Mouse (Mus musculus): ENCODE measurements around the gene Ago4.

Gene Ago4

GRCm38 (mm10) chr4:126512308-126513066 is 20.8 kb downstream of the Ago4 start:
- DNase-seq (ENCODE audit: low read depth, low spot score), result no peak

GRCm38 (mm10) chr4:126511013-126511412 is 22.3 kb downstream of the Ago4 start:
- DNase-seq (ENCODE audit: low read depth, low spot score), result no peak

DNA sequence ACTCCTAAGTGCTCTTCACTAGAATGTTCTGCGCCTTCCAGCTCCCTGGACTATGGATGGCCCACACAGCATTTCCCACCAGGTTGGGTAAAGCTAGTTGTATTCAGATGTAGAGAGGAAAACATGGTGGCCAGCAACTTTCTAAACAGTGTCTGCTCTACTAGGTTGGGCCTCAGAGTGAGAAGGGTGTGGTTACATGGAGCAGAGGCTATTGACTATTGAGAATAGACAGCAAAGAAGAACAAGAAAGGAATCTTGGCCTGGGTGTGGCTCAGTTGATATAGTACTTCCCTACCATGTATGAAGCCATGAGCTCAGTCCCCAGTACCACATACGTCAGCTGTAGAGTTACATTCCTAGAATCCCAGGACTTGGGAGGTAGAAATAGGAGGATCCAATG is 24.2 kb downstream of the Ago4 start:
- no peak for DNase-seq (ENCODE audit: low read depth, low spot score)

DNA sequence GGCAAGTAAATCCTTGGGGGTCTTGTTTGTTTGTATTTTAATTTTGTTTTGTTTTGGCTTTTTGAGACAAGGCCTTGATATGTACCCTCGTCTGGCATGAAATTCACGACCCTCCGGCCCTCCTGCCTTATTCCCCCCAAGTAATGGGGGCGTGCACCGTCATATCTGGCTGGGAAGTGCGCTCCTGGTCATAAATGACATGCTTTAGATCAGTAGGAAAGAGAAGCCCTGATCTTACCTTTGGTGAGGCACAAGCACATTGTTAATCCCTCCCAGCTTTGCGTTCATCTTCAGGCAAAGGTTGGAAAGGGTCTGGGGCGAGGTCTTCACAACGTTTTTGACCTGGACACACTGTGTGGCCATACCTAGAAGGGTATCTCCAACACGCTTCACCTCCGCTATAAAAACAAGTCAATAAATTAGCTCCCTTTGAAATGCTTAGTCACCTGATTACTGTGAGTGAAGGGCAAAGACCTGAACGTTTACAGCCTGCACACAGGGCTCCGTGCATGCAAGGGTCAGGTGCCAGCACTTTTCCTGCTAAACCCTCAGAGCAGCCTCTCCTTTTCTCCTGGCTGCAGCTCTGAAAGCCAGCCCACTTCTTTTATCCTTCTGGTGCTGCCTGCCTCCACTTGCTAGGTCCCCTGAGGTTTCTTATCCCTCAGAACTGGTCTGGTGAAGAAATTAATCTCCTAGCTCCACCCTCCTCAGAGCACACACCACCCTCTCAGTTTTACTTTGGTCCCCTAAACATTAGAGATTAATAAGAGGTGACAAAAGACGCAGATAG is 25.0 kb downstream of the Ago4 start:
- DNase-seq (ENCODE audit: low read depth, low spot score), result no peak

DNA sequence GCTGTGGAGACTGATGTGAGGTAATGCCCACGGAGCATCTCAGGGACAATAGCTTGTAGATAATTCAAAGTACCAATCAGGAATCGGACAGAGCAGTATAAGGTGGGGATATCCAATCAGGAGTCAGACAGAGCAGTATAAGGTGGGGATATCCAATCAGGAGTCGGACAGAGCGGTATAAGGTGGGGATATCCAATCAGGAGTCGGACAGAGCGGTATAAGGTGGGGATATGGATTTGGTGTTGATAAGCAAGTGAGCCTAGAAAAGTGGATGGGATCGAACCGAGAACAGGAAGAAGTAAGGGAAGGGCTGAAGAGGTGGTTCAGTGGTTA is 30.3 kb downstream of the Ago4 start:
- no peak for DNase-seq (ENCODE audit: low read depth, low spot score)

DNA sequence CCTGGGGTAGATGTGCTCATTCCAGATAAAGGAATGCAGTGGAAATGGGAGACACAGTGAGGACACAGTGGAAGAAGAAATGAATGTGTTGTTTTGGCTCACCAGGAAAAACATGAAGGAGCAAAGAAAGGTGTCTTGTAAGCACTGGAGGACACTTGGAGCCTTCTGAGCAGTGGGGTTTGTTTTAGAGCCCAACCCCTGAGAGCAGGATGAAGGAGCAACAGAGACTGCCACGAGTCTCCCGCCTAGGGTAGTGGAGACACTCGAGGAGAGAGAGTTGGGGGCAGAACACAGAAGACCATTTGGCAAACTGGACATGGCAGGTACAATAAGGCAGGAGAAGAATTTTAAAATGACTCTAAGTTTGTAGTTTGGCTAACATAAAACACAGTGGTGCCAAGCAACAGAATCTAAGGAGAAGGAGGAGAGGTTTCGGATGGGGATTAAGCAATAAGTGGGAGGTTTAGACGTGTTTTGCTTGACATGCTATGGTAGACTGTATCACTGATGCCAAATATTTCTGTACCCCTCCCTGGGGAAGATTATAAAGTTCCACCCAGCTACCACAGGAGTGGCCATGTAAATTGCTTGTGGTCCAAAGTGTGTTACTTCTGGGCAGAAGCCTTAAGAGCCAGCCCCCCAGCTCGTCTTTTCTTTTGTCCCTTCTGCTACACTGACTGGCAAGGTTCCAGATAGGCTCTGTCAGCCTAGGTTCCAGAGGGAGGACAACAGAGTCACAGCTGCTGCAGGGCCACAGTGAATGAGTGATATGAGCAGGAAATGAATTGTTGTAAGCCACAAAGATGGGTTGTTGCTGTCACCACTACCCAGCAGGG is 30.9 kb downstream of the Ago4 start:
- DNase-seq (ENCODE audit: low read depth, low spot score), result no peak

DNA sequence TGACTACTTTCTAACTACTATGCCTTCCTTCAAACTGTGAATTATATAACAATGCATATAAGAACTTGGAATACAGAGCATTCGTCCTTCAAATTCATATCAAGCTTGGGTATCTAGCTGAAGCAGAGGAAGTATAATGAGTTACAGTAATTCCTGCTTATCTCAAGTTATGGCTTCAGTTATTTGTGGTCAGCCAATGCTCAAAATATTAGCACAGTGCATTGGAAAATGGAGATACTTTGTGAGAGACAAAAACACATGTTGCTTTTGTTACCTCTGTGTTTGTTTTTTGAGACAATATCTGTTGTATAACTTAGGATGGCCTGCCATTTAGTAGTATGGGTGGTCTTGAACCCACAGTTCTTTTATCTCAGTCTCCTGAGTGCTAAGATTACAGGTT is 34.7 kb downstream of the Ago4 start:
- no peak for DNase-seq (ENCODE audit: low read depth, low spot score)

DNA sequence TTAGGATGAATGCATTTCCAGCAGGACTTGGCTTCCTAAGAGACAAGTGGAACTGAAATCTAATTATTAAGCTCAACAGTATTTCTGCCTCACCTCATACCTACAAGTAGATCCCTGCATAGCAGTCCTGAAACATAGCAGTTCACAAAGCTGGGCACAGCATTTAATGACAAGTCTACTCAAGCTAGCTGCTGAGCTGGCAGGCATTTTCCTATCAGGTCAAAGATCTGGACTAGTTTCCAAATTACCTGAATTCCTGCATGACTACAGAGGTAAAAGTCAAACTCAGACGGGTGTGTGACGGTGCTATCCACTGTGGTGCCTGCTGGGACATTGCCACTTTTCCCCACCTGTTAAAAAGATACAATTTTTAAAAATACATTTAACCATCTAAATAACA is 36.3 kb downstream of the Ago4 start:
- no peak for DNase-seq (ENCODE audit: low read depth, low spot score)

DNA sequence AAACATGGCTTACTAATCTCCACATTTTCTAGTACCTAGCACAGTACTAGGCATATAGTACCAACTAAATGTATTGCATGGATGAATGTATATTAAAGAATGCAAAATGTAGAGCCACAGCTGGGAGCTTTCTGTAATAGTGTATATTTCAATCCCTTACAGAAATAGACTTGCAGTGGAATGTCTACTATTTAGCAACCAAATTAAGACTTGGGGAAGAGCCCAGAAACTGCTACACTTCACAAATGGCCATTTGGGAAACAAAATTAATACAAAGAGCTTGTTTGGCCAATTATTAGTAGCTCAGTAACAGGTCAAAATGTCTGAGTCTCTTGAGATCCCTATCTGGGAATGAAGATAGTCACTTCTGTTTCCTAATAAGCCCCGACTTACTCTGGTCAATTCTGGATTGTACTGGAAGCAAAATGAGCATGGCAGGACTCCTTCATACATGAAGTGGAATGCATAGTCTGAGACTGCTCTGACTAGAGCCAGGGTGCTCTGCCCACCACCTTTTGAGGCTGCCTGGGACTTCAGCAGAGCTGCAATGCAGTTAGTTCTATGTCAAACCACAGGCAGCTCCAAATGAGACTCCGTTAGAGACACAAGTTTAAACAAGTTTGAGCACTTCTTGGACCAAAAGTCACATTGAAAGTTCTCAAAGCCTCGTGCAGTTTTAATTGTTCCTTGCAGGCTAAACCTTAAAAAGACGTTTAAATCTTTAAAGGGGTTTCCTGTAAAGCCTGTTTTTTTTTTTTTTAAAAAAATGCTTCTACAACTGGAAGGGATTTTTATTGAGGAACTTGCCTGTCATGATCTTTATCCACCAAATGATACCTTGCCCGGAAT is 37.1 kb downstream of the Ago4 start:
- no peak for DNase-seq (ENCODE audit: low read depth, low spot score)

- no peak for DNase-seq (ENCODE audit: low read depth, low spot score)
These were observed 37.8 kb downstream of the Ago4 start for GRCm38 (mm10) chr4:126495453-126495852.

DNA sequence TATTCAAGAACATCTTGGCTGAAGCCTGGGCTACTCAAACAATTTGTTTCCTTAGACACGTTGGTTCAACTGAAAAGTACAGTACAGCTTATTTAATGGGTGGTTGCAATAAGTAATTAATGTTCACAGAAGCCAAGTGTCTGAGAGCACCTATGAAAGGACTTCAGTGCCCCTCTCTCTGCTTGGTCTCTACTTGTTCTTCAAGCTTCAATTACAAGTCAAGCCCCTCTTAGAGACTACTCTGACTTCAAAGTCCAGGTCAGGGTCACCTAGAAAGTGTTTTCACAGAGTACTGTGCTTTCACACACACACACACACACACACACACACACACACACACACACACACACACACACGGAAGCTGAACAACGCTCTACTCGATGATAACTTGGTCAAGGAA is 39.9 kb downstream of the Ago4 start:
- no peak for DNase-seq (ENCODE audit: low read depth, low spot score)

- no peak for DNase-seq (ENCODE audit: low read depth, low spot score)
These were observed 41.3 kb downstream of the Ago4 start for GRCm38 (mm10) chr4:126491977-126492376.

DNA sequence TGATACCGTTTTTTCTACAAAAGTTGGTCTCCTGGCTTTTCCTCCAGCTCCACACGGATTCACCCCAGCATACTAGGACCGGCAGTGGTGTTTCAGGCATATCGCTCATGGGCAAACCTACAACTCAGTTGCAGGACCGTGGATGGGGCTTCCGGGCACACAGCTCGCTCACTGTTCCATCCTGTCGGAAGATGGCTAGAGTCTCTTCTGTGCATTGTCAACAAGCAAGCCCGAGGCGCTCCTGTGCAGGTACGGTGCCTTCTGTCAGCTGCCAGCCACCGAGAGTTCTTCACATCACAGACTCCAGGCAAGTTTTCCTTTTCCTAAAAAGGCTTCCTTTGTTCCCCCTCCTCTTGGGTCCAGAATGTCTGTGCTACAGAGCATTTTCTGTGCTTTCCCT is 42.5 kb downstream of the Ago4 start:
- no peak for DNase-seq (ENCODE audit: low read depth, low spot score)

DNA sequence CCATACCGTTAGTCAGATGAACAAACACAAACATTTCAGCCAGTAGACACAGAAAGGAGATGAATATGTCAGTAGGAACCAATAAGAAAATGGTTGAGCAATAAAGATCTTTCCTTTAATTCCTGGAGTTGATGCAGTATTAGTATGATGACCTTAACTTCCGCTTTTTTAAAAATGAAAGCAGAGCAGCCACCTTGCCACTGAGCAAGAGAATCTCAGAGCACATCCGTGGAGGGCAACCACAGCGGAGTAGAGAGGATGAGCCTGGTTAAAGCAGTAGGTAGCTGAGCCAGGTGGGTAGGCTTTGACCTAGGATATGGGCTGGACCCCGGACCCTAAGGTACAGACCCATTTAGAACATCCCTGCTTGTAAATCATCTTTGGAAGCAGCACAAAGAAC is 43.5 kb downstream of the Ago4 start:
- DNase-seq (ENCODE audit: low read depth, low spot score), result no peak

DNA sequence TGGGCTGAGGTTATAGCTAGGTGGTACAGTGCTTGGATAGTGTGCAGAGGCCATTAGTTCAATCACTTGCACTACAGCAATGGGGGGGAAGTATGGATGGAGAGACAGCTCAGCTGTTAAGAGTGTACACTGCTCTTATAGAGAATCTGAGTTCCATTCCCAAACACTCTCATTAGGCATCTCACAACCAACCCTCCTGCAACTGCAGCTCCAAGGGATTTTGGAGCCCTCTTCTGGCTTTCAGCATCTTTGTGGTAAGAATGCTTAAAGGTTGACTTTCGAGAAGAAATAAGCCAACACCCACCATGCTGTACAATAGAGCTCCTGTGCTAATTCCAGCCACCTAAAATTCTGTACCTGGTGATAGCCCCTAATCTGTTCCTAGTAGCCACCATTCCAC is 47.1 kb downstream of the Ago4 start:
- no peak for DNase-seq (ENCODE audit: low read depth, low spot score)

GRCm38 (mm10) chr4:126485065-126485464 is 48.2 kb downstream of the Ago4 start:
- DNase-seq (ENCODE audit: low read depth, low spot score), result no peak

DNA sequence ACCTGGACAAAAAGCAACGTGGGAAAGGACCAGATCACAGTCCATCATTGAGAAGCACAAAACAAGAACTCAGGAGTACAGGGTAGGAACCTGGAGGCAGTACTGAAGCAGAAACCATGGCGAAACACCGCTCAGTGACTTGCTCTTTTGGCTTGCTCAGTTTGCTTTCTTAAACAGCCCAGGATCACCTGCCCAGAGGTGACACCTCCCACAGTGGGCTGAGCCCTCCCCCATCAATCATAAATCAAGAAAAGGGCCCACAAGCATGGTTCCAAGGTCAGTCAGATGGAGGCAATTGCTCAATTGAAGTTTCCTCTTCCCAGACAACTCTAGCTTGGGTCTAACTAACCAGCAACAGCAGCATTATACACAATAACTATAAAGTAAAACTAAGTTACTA is 49.4 kb downstream of the Ago4 start:
- DNase-seq (ENCODE audit: low read depth, low spot score), result no peak

DNA sequence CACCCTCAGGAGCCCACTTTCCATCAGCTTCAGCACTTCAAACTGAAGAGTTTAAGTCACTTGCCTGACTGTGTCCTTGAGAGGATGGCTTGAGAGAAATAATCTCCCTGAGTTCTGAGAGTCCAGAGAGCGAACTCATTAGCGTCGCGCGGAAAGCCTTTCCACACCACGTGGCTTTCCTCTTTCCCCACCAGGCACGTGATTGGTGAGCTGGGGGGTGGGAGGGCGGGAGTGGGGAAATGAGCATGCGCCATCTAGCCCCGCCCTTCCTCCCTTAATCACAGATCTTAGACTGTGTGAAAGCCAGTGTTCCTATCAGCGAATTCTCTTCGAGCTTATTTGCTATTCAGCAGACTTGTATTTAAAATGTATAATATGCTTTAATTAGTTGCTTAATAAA is 50.3 kb downstream of the Ago4 start:
- DNase-seq (ENCODE audit: low read depth, low spot score), result no peak

GRCm38 (mm10) chr4:126481461-126481860 is 51.8 kb downstream of the Ago4 start:
- DNase-seq (ENCODE audit: low read depth, low spot score), result no peak

DNA sequence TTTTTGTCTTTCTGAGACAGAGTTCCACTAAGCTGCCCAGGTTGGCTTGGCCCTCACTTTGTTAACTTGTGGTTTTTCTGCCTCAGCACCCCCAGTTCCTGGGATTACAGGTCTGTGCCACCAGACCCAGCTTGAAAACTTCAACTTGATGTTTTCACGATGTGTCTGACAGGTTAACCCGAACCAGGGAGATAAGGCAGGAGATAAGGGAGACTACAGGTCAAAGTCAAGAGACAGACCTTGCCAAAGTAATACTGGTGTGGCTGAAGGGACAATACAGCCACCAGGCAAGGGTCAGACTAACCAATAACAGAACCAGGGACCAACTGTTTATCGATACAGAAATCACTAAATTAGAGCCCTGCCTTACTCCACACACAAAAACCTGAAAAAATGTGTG is 53.0 kb downstream of the Ago4 start:
- DNase-seq (ENCODE audit: low read depth, low spot score), result no peak

- DNase-seq (ENCODE audit: low read depth, low spot score), result no peak
These were observed 60.2 kb downstream of the Ago4 start for GRCm38 (mm10) chr4:126473031-126473430.

DNA sequence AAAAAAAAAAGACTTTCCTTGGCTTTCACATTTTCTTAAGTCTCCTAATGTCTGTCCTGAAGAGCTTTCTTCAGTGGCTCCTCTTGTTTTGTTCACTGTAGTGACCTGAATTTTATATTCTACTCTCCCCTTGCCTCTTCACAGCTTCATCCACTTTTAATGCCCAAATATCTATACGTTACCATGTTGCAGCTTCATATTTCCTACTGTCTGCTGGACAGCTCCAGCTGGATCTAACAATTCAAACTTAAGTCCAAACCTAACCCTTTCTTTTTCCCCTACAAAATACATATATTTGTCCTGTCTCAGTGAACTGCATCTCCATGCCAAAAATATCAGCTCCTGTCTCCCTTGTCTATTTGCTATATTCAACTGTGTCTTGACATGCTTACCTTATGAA is 63.9 kb downstream of the Ago4 start:
- DNase-seq (ENCODE audit: low read depth, low spot score), result no peak

Measured in WW6 (cell line).